Mouse (Mus musculus) lung, postnatal 0 days (tissue): Measurements from ENCODE around the gene Rft1.

Experiments used
- CTCF ChIP-seq: IDR thresholded peaks from 2 replicates; pipeline ENCODE4 v1.5.1; 2016; ENCODE audit warnings: antibody characterized with exemption, mild to moderate bottlenecking
- EP300 ChIP-seq: IDR thresholded peaks from 2 replicates; pipeline ENCODE4 v1.6.1; 2016; ENCODE audit warnings: antibody characterized with exemption, mild to moderate bottlenecking, control low read depth

DNA sequence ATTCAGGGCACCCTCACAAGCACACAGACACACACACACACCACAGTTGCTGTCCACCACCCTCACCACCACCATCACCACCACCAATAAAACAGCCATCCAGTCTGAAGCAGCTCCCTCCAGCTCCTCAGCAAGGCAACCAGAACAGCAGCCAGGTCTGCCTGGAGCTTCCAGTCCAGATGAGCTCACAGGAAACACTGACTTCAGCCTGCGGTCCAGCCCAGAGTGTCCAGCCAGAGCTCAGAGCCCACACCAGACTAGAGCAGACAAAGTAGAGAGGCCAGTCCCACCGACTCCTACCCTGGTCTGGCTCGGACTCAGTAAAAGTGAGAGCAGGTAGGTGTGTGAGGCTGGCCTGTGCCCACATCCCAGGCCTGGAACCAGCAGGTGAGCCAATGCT lies 43.2 kb upstream of the Rft1 start:
- TF ChIP-seq CTCF = no peak
- no peak for TF ChIP-seq EP300
